Mouse (Mus musculus): Measurements from ENCODE around the gene Mllt6. TPM values are rescaled to one million over a fixed set of nuclear protein-coding genes. Genes with fewer than 3 reads are reported as not detected.

Mllt6 gene
- polyA plus RNA-seq, 1 experiment, result 10.9 TPM

- Histone ChIP-seq H3K27ac (replicated peaks; ENCODE audit: low read depth, low read length) (peak overlapping the region; percentile 82), H3K4me1 (ENCODE audit: control insufficient read depth, insufficient read depth, insufficient read length, low read length) (peaks cover 5% of the 10 kb centered on the region), H3K4me3 (ENCODE audit: insufficient read depth, low read depth, low read length) (peak overlapping the region; percentile 97)
These were observed 3.8 kb upstream of the Mllt6 start for GRCm38 (mm10) chr11:97659267-97659989.

DNA sequence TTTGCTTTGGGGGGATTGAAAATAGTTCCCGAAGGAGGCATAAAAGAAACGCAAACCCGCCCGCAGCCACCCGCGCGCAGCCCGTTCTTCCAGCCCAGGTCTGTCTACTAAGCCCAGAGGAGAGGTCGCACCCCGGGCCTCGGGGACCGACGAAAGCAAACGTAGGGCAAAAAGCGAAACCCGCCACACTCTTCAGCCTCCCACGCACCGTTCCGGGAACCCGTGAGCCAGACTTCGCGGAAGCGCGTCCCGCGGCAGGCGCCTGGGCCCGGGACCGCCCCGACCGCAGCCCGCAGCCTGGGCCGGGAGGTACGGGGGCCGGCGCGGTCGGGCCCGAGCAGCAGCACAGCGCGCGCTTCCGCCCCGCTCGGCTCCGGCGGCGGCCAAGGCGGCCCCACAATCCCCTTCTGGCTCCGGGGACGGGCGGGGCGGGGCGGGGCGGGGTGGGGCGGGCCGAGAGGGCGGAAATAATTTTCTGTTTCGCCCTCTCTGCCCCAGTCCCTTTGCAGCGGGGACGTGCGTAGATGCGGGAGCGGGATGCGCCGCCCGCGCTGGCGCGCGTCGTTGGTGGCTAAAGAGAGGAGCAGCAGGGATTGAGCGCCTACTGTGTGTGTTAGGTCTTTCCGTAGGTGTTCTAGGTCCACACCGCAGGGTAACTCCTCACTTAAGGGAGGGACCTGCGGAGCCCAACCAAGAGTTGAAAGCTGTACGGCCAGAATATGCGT, 3.1 kb upstream of the Mllt6 start:
- Histone ChIP-seq H3K4me3 (ENCODE audit: insufficient read depth, low read depth, low read length) (peak overlapping the region; percentile 97), H3K4me1 (ENCODE audit: control insufficient read depth, insufficient read depth, insufficient read length, low read length) (peaks cover 5% of the 10 kb centered on the region), H3K27ac (replicated peaks; ENCODE audit: low read depth, low read length) (peak overlapping the region; percentile 90)

GRCm38 (mm10) chr11:97660734-97661647, 2.2 kb upstream of the Mllt6 start:
- Histone ChIP-seq H3K4me1 (ENCODE audit: control insufficient read depth, insufficient read depth, insufficient read length, low read length) (peaks cover 5% of the 10 kb centered on the region), H3K4me3 (ENCODE audit: insufficient read depth, low read depth, low read length) (peak overlapping the region; percentile 76), H3K27ac (replicated peaks; ENCODE audit: low read depth, low read length) (peak overlapping the region; percentile 90)

- H3K4me1 ChIP-seq (ENCODE audit: control insufficient read depth, insufficient read depth, insufficient read length, low read length), result peaks cover 5% of the 10 kb centered on the region
- H3K27ac ChIP-seq (replicated peaks; ENCODE audit: low read depth, low read length), result peak overlapping the region; percentile 90
- H3K4me3 ChIP-seq (ENCODE audit: insufficient read depth, low read depth, low read length), result peak overlapping the region; percentile 76
These were observed 1.5 kb upstream of the Mllt6 start for GRCm38 (mm10) chr11:97661648-97662133.

DNA sequence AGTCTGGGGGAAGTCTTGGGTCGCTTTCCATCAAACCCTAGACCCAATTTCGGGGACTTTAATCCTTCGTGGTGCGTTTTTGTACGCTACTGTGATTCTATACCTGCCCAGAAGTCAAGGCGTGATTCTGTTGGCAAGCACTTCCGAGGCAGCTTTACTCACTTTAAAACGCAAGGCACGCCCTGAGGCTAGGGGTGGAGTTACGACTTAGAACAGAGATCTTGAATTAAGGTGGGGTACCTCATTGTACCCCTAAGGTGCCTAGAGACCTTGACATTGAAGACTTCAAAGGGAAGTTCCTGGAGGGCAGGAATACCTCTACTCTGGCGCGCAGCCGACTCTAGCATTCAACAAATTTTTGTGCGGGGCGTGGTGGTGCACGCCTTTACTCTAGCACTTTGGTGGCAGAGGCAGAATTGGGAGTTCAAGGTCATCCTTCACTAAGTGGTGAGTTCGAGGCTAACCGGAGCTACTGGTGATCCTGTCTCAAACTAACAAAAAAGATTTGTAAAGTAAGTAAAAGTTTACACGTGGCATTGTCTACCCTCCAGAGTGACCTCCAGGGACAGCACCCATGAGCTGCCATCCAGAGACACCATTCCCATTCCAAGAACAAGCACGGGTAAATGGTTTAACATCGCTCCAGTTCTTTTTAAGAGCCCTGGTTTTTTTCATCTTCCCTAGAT, 864 bp upstream of the Mllt6 start:
- peak overlapping the region; percentile 90 for H3K27ac ChIP-seq (replicated peaks; ENCODE audit: low read depth, low read length)
- peaks cover 5% of the 10 kb centered on the region for H3K4me1 ChIP-seq (ENCODE audit: control insufficient read depth, insufficient read depth, insufficient read length, low read length)
- peak overlapping the region; percentile 76 for H3K4me3 ChIP-seq (ENCODE audit: insufficient read depth, low read depth, low read length)

- peak overlapping the region; percentile 88 for H3K4me3 ChIP-seq (ENCODE audit: insufficient read depth, low read depth, low read length)
- peaks cover 3% of the 10 kb centered on the region for H3K4me1 ChIP-seq (ENCODE audit: control insufficient read depth, insufficient read depth, insufficient read length, low read length)
- H3K27ac ChIP-seq (replicated peaks; ENCODE audit: low read depth, low read length), result peak overlapping the region; percentile 59
These were observed 519 bp downstream of the Mllt6 start for GRCm38 (mm10) chr11:97663528-97664338.

DNA sequence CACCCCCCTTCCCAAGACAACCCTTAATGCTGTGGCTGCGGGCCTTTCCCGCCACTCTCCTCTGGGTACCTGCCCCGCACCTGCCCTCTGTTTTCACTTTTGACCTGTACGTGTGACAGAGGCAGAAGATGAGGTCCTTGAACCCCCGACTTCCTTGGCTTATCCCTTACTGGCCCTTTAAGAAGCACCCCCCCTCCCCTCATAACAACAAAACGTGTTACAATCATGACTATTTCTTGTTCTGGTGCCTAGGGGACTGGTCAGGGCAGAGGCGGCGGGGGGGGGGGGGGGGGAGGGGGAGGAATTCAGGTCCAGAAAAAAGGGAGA, 1.1 kb downstream of the Mllt6 start:
- Histone ChIP-seq H3K27ac (replicated peaks; ENCODE audit: low read depth, low read length) (peak overlapping the region; percentile 59), H3K4me3 (ENCODE audit: insufficient read depth, low read depth, low read length) (peak overlapping the region; percentile 88), H3K4me1 (ENCODE audit: control insufficient read depth, insufficient read depth, insufficient read length, low read length) (peaks cover 2% of the 10 kb centered on the region; the same call in 1 of the 2 replicates)

DNA sequence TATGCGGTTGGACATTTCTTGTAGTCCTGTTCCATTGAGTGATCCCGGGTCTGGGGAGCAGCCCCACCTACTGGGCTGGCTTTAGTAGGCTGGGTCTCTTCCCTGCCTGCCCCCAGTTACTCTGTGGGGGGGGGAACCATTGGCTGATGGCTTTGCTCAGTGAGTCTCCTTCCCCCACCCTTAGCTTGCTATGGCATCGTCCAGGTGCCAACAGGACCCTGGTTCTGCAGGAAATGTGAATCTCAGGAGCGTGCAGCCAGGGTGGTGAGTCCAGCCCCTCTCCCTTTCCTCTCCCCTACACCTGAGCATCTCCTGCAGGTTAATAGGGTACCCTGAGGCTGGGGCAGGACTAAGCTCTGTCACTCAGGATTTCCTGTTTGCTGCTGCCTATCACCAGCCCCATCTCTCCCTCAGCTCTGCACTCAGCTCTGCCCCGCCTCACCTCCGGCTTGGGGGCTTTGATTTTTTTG, 1.6 kb downstream of the Mllt6 start:
- Histone ChIP-seq H3K4me3 (ENCODE audit: insufficient read depth, low read depth, low read length) (peak overlapping the region; percentile 46), H3K27ac (replicated peaks; ENCODE audit: low read depth, low read length) (no peak overlapping the region), H3K4me1 (ENCODE audit: control insufficient read depth, insufficient read depth, insufficient read length, low read length) (peaks cover 2% of the 10 kb centered on the region; the same call in 1 of the 2 replicates)

- peaks cover 2% of the 10 kb centered on the region; the same call in 1 of the 2 replicates for H3K4me1 ChIP-seq (ENCODE audit: control insufficient read depth, insufficient read depth, insufficient read length, low read length)
- H3K4me3 ChIP-seq (ENCODE audit: insufficient read depth, low read depth, low read length), result peak overlapping the region; percentile 46; the same call in 1 of the 2 replicates
- H3K27ac ChIP-seq (replicated peaks; ENCODE audit: low read depth, low read length), result no peak overlapping the region
These were observed 2.2 kb downstream of the Mllt6 start for GRCm38 (mm10) chr11:97665431-97665830.

DNA sequence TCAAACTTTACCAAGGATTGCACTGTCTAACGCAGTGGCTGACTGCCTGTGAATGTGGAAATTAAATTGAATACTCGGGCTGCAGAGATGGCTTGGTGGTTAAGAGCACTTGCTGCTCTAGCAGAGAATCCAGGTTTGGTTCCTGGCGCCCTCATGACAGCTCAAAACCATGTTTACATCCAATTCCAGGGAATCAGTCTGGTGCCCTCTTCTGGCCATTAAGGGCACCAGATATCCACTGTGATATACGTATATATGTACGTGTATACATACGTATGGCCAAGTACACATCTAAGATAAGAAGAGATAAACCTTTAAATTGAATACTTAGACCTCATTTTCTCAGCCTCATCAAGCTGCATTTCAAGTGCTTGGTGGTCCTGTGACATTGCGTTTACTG, 3.0 kb downstream of the Mllt6 start:
- H3K4me1 ChIP-seq (ENCODE audit: control insufficient read depth, insufficient read depth, insufficient read length, low read length), result peaks cover 2% of the 10 kb centered on the region; the same call in 1 of the 2 replicates

DNA sequence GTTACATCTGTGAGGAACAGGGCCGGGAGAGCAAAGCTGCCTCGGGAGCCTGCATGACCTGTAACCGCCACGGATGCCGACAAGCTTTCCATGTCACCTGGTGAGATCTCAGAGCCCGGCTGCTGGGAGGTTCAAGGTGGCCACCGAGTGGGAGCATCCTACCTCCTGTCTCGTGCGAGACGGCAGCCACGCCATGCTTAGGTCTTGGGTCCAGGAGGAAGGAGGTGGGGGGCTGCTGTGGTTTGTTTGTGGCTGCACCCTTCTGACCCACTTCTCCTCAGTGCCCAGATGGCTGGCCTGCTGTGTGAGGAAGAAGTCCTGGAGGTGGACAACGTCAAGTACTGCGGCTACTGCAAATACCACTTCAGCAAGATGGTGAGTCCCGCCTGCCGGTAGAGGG, 3.6 kb downstream of the Mllt6 start:
- H3K4me3 ChIP-seq (ENCODE audit: insufficient read depth, low read depth, low read length), result no peak overlapping the region
- peaks cover 2% of the 10 kb centered on the region; the same call in 1 of the 2 replicates for H3K4me1 ChIP-seq (ENCODE audit: control insufficient read depth, insufficient read depth, insufficient read length, low read length)
- H3K27ac ChIP-seq (replicated peaks; ENCODE audit: low read depth, low read length), result no peak overlapping the region

More for the DNA sequence above, 3.0 kb downstream of the Mllt6 start:
- no peak overlapping the region for H3K27ac ChIP-seq (replicated peaks; ENCODE audit: low read depth, low read length)
- H3K4me3 ChIP-seq (ENCODE audit: insufficient read depth, low read depth, low read length), result no peak overlapping the region

- Histone ChIP-seq H3K27ac (replicated peaks; ENCODE audit: low read depth, low read length) (no peak overlapping the region), H3K4me3 (ENCODE audit: insufficient read depth, low read depth, low read length) (no peak overlapping the region)
These were observed 4.9 kb downstream of the Mllt6 start for GRCm38 (mm10) chr11:97668160-97668559.

DNA sequence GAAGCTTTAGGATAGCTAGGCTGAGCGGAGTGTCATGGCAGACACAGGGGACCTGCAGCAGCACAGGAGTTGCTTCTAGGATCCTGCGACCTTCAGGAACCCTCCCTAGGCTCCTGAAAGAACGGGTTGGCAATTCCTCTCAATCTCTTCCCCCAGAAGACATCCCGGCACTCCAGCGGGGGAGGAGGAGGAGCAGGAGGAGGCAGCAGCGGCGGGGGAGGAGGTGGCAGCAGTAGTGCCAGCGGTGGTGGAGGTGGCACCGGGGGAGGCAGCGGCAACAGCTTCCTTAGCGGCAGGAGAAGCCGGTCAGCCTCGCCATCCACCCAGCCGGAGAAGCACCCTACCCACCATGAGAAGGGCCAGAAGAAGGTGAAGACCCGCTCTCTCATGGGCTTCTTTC, 6.1 kb downstream of the Mllt6 start:
- peak overlapping the region; percentile 41 for H3K27ac ChIP-seq (replicated peaks; ENCODE audit: low read depth, low read length)

More at GRCm38 (mm10) chr11:97668160-97668559, 4.9 kb downstream of the Mllt6 start:
- peaks cover 2% of the 10 kb centered on the region; the same call in 1 of the 2 replicates for H3K4me1 ChIP-seq (ENCODE audit: control insufficient read depth, insufficient read depth, insufficient read length, low read length)

More for the DNA sequence above, 6.1 kb downstream of the Mllt6 start:
- H3K4me1 ChIP-seq (ENCODE audit: control insufficient read depth, insufficient read depth, insufficient read length, low read length), result peaks cover 2% of the 10 kb centered on the region; the same call in 1 of the 2 replicates
- H3K4me3 ChIP-seq (ENCODE audit: insufficient read depth, low read depth, low read length), result no peak overlapping the region
